Mouse (Mus musculus) regulatory T cell (primary cell): ENCODE measurements around the gene Elp1.

Experiments used
- in situ Hi-C: fragments of 300-600 bp; cut with MboI, MseI; formaldehyde crosslinking; loops from one replicate; pipeline ENCODE4 v1.15.1; 2025; ENCODE audit warnings: high pct_unique_total_duplicates

Gene Elp1

GRCm38 (mm10) chr4:56801907-56802668, at the start of gene Elp1, which contains the start of gene Fam206a:
Gene Elp1, minus strand, starts transcription at chr4:56802331.
Gene Fam206a, plus strand, starts transcription at chr4:56802345.
- in situ Hi-C loops, result no loop called here

- in situ Hi-C loops, result no loop called here
Measured at GRCm38 (mm10) chr4:56850724-56851123, 48.6 kb upstream of the Elp1 start.

DNA sequence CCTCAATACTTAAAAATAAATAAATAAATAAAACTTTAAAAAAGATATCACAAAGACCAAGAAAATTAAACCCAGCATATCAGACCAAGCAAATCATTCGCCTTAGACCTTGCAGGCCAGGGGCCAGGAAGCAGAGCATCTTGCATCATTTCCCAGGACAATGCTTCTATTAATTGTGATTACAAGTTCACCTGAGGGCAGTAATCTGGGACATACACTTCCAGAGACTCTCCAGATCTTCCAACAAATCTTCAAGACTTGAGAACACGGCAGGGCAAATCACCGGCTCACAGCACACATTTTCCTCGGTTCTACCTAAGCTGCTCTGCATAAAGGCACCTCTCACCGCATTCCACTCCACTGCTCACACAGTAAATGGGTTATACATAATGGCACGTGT, 45.9 kb upstream of the Elp1 start:
- in situ Hi-C loops, result no loop called here

DNA sequence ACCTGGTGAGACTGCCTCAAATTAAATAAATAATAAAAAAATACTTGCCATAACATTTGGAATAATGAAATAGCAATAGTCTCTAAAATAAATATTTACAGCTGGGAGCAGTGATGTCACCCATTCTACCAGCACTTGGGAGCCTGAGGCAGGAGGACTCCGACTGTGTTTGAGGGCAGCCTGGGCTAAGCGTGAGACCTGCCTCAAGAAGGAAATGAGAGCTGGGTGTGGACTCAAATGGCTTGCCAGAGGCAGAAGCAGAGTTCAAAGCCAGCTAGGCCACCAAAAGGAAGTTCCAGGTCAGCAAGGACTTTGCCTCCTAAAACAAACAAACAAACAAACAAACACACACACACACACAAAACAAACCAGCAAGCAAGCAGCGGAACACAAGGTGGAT, 45.3 kb upstream of the Elp1 start:
- in situ Hi-C loops, result no loop called here

GRCm38 (mm10) chr4:56845896-56846533, 43.9 kb upstream of the Elp1 start:
- in situ Hi-C loops, result no loop called here

GRCm38 (mm10) chr4:56844911-56845310, 42.8 kb upstream of the Elp1 start:
- in situ Hi-C loops, result no loop called here

GRCm38 (mm10) chr4:56843963-56844362, 41.8 kb upstream of the Elp1 start:
- in situ Hi-C loops, result no loop called here

DNA sequence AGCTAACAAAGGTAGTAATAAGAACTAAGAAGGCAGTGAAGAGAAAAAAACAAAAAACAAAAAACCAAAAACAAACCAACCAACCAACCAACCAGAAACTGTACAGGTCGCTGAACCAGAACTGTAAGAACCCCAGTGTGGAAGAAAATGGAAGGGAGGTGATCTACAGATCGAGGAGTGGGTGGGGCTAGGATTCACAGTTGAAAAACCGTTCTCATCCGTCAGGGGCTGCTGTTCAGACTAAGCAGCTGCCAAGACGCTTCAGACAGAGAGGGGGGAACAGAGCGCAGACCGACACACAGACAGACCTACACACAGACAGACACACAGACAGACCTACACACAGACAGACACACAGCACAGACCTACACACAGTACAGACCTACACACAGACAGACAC, 40.4 kb upstream of the Elp1 start:
- in situ Hi-C loops, result no loop called here

- in situ Hi-C loops, result no loop called here
Measured at GRCm38 (mm10) chr4:56840297-56840696, 38.2 kb upstream of the Elp1 start.

GRCm38 (mm10) chr4:56837661-56838060, 35.5 kb upstream of the Elp1 start:
- in situ Hi-C loops, result no loop called here

- in situ Hi-C loops, result no loop called here
Measured at GRCm38 (mm10) chr4:56831998-56832397, 29.9 kb upstream of the Elp1 start.

DNA sequence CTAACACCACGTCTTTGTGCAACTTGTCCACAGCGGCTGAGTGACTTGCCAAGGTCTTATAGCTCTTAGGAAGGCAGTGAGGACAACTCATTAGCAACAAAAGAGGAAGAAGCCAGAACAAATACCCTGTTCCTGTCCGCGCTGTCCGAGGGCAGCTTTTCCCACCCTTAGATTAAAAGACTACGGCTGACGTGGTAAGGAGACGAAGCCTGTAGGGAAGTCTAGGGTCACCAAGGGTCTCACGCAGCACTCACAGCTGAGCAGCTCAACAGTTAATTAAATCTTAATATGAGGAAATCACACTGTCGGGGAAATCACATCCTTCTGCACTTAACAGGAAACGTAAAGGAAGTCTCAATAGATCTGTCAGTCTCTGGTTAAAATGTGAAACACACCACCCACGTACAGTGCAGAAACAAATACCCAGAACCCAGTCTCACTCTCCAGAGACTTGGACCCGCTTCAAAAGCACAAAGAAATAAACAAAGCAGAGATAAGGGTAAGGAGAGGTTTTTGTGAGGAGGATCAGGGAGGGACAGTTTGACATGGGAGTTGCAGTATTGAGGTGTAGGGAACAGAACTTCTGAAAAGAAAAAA, 29.0 kb upstream of the Elp1 start:
- in situ Hi-C loops, result no loop called here

- in situ Hi-C loops, result no loop called here
Measured at GRCm38 (mm10) chr4:56829511-56829921, 27.4 kb upstream of the Elp1 start.

DNA sequence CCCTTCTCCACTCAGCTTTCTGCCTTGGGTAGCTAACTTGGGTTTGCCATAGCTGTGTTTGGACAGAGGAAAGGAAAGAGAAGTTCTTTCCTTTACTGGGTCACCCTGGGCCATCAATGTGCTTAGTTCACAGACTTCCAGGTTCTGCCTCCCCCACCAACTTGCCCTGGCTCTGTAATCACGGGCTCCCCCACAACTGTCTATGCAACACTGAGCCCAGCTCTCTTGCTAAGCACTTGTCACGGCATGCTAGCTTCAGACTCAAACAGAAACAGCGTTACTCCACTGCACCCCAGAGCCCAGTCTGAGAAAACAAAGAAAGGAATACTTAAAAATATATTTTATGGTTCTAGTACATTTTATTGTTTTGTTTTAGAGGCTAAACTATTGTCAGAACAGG, 26.8 kb upstream of the Elp1 start:
- in situ Hi-C loops, result no loop called here

- in situ Hi-C loops, result no loop called here
Measured at GRCm38 (mm10) chr4:56824231-56824630, 22.1 kb upstream of the Elp1 start.

DNA sequence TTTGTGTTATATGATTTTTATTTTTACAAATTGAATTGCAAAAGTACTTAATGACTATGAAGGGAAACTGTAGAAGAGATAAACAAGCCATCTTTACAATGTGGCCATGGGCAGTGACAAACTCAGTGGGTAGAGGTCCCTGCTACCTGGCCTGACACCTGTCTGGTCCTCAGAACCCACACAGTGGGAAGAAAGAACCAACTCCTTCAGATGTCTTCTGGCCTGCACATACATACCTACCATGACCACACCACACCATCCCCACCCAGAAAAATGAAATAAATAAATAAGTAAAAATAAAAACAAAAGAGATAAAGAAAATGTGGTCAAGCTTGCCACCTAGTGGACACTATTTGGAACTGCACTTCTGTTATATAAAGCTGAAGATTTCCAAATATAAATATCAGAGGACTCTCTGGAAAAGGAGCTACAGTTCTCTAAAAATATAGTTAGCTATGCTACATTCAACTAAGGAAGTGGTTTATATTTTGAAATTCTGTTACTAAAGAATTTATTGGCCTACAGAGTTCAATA, 18.0 kb upstream of the Elp1 start:
- in situ Hi-C loops, result no loop called here

GRCm38 (mm10) chr4:56815131-56815530, 13.0 kb upstream of the Elp1 start:
- in situ Hi-C loops, result no loop called here

DNA sequence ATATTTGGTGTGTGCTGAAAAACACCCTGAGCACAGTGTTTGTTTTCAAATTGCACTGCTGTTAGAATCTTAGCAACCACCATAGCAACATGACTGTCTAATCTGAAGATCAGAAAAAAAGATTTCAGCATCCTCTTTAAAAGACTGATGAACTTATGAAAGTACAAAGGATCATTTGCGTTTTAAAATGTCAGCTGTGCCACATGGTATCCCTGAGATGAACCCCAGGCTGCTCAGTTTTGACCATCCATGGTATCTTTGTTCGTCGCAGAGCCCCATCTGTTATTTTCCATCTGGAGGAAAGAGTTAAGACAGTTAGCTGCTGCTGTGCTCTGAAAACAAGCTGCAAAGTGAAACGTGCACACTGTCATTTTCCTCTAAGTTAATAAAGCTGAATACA, 10.0 kb upstream of the Elp1 start:
- in situ Hi-C loops, result no loop called here

DNA sequence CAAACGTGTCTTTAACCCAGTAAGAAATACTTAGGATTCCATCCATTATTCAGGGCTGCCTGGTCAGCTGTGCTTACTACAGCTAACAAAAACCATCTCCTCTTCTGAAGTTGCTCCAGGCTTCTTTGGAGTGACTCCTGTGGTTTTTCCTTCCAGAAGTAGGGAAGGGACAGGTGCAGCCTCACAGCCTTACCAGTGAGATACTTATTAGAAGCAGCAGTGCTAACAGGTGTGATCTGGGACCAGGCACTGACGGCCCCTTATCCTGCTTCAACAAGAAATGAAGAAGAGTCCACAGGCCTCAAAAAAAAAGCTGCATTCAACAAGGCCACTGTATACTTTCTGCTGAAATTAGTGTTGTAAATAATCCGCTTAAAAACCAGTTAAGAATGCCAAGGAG, 9.5 kb upstream of the Elp1 start:
- in situ Hi-C loops, result no loop called here

DNA sequence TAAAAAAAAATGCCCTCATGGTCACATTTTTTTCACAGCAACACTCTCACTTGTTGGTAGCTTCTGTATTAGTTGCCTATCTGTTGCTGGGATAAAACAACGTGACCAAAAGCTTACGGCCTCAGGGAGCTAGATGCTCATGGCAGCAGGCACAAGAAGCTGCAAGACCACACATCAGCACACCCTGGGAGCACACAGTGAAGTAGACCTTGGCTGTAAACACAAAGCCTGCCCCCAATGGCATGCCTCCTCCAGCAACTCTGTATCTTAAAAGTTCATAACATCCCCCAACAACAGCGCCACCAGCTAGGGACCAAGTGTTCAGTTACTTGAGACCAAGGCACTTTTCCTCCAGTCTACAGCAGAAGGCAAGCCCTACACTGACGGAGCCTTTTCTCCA, 6.9 kb upstream of the Elp1 start:
- in situ Hi-C loops, result no loop called here

DNA sequence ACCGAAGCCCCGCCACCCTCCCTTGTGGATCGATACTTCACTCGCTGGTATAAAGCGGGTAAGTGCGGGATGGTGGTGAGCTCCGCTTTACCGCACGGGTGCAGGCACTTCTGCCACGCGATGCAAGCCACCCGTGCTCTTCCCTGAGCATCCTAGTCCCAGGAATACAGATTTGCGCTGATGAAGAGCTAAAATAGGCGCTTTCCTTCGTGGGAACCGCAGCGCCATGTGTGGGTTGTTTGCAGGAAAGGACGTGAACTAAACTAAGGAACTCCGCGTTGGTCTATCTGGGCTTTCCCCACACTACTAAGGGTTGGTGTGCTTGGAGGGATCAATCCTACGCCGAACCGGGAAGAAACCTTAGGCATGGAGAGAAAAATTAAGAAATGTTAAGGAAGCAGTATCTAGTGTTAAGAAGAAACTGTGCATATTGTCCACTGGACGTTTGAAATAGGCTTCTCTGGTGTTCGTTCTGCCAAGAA, 579 bp upstream of the Elp1 start:
- in situ Hi-C loops, result no loop called here

- in situ Hi-C loops, result no loop called here
Measured at GRCm38 (mm10) chr4:56791373-56791772, 10.8 kb downstream of the Elp1 start.

GRCm38 (mm10) chr4:56771065-56771464, 31.1 kb downstream of the Elp1 start:
- in situ Hi-C loops, result no loop called here
